Mouse (Mus musculus) lung, adult 10 weeks (tissue): ENCODE measurements around the gene Tfap2a. TPM values are rescaled to one million over a fixed set of nuclear protein-coding genes. Genes with fewer than 3 reads are reported as not detected.

Source experiments
- polyA plus RNA-seq: library from polyadenylated mRNA; stranded (reverse); fragments of 350-450 nt; fragmentation: Illumina TruSeq; extraction: RNeasy Lipid Tissue Mini Kit (QIAGEN cat#74804); gene quantifications from one replicate; pipeline ENCODE4 v1.2.3, GENCODE M21; 2014; ENCODE audit warnings: low read depth, low replicate concordance; ENCODE audit not compliant: insufficient read depth

Tfap2a gene
- 0.14 TPM for polyA plus RNA-seq

GRCm38 (mm10) chr13:40738196-40738880 lies at the start of gene Tfap2a:
Gene Tfap2a (minus strand): TSS chr13:40738376.

Other genes starting within 250 kb of the Tfap2a start
- 22.7 TPM for gene Gcnt2, start 121.4 kb upstream of the Tfap2a start, polyA plus RNA-seq